Mouse (Mus musculus) ES-Bruce4 (cell line): ENCODE measurements around the gene Spock1.

Source experiments
- CTCF ChIP-seq: IDR thresholded peaks from one replicate; pipeline ENCODE4 v1.8.1; 2011; ENCODE audit warnings: low read depth, low read length
- POLR2A ChIP-seq: IDR thresholded peaks from one replicate; pipeline ENCODE4 v1.8.1; 2011; ENCODE audit warnings: low read length; ENCODE audit not compliant: insufficient read depth

GRCm38 (mm10) chr13:57848931-57849330 lies 59.2 kb downstream of the Spock1 start:
- TF ChIP-seq POLR2A (no peak), CTCF (no peak)
